Mouse (Mus musculus) urinary bladder, postnatal 25 days (tissue): Measurements from ENCODE around the gene Cer1.

Experiments
- DNase-seq: peaks from one replicate; pipeline ENCODE4 v3.0.0; 2022; ENCODE audit warnings: low spot score

The Cer1 gene

DNA sequence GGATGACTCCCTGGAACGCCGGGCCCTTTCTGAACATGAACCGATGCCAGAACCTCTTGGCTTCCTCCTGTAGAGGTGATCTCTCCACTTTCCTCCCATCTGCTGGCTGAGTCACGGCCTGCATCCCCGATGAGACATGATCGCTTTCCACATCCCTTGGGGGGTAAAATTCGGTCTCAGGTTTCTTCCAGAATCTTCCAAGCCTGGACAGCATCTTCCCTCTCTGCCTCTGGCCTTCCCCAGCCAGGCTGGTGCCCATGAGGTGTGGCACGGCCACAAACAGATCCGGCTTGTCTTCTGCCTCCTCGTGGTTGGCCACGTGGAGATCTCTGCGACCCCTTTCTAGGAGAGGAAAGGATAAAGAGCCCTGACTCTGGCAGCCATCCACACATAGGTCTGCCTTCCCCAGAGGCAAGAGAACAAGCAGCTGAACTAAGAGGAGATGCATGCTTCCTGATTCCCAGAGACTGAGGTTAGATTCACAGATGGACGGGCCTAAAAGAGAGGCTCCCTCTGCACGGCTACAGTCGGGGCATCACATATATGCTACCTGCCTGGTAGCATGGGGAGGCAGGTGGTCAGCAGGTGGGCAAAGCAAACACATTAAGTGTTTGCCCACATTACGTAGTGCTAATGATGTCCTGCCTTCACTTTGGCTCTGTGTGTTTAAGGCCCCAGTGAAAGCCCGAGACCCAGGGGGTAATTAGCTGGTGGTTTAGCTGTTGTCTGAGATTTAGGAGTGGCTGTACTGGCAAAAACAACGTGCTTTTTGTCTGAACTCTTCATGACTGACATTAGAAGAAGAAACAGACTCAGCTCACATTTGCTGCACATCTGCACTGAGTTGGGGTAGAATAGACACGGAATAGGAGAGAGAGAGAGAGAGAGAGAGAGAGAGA is at the start of gene Cer1:
Cer1 (minus strand) TSS at position 513 of the 899 bp plus-strand sequence.
- no peak for DNase-seq

DNA sequence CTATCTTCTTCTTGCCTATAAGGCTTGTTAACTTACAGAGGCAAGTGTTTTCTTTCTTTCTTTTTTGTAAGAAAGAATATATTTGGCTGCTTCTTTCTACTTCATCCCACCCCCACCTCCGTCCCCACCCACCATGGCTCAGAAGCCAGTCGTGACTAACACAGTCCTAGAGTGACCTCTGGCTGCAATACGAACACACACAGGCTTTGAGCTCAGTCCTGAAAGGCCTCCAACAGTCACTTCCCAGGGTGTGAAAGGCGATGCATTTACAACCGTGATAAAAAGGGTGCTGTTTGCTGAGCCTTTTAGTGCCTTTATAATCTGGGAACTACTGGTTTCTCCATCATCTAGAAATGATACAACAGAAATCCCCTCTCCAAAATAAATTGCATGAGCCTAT is 49.4 kb upstream of the Cer1 start:
- DNase-seq: peak; percentile 11

DNA sequence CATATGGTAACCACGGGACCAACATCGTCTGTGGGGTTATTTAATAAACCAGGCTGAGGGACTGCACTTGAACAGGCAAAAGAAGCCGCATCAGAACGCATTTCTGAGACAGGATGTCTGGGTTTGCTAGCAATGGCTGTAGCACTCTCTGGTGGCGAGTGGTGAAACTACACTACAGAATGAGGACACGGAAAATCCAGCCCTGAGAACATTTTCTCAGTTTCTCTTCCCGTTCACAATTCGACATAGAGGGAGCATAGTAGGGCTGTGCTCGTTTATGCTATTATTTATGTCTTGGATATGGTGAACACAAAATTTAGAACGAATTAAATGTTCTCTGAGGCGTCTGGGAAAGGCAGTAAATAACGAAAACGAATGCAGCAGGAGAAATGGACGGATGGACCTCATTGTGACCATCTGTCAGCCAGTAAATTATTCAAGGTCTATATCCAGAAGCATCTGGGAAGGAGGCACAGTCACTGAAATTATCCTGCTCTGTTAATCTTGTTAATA is 48.8 kb upstream of the Cer1 start:
- peak; percentile 67 for DNase-seq

DNA sequence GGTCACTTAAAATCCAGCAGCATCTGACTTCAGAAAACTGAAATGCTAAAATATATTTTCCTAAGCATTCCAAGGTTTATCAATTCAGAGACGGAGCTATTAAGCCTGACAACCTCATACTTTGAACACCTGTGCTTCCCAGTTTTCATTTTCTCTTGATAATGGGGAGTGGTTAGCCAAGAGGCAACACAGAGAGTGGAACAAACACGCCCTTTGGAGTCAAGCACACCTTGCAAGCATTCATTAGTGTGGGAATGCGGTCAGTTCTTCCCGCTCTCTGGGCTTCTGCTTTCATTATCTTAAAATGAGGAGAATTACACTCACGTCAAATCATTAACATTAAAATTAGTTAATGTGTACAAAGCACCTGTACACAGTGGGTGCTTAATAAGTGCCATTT is 45.1 kb upstream of the Cer1 start:
- no peak for DNase-seq

DNA sequence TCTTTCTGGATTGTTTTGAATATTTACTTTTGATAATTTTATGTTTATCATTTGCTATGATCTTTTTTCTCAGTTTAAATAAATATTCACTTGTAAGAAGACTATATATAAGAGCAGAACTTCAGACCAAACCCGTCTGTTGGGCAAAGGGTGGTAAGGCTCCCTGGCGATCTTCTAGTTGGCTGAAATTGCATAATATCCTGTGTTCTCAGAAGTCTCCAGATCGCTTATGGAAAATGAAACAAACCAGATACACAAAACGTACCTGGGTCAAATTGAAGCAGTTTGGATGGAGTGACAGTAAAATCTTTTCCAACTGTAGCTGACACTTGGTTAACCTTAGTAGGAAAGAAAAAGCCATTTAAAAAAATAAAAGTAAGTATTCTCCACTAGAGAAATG is 37.0 kb upstream of the Cer1 start:
- DNase-seq: no peak

DNA sequence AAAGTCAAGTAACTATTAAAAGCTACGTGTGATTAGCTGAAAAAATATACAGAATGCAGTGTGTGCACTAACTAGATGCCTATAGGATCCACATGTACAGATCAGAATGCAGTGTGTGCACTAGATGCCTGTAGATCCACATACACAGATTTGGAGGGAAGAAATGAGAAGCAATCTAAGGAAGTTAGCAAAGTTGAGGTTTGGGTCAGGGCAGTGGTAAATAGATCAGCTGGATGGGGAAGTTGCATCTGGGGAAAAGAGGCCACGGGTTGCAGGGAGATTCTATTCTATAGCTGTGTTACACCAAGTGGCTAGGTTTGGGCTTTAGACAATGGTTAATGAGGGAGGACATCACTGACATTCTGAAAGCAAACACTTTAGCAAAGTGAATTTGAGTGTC is 33.7 kb upstream of the Cer1 start:
- DNase-seq: no peak

DNA sequence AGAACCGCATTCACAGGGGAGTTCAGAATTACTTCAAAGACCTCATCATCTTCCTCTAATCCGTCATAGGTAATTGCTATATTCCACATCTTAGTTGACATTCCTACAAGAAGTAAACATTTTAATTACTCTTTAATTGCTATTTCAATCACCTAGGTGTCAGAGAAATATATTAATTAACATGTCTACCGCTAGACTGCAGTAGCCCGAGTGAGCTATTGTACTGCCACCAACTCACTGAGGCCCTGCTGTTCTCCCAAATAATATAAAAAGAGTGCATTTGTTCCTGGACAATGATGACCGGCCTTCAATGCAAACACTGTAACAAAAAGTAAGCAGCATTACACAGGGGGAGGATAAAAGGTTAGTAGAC is 31.7 kb upstream of the Cer1 start:
- DNase-seq: no peak

DNA sequence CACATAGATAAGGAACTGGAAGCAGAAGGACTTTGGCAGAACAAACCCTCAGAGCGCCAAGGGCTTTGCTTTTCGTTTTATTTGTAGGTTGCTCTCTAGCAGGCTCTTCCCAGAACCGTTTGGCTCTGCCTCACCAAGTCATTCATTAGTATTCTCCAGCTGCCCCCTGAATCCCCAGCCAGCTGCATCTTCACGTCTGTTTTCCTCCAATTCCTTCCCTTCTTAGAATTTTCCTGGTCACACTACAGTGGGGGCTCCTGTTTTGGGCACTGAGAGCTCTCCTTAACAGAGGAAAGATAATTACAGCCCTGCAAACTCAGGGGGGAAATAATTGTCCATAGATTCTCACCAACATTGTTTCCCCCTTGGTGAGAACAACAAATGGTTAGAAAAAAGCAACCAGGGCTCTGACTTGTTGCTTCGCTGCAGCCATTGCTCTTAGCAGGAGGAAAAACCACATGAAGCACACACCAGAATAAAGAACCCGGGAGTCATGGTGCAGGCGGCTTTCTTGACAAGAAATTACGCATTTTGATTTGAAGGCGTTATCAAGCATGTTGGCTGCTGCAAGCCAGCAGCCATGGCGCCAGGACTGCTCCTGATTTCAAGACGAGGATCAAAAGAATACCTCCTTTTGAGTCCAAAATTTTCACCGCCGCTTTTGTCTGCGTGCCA is 31.2 kb upstream of the Cer1 start:
- no peak for DNase-seq

DNA sequence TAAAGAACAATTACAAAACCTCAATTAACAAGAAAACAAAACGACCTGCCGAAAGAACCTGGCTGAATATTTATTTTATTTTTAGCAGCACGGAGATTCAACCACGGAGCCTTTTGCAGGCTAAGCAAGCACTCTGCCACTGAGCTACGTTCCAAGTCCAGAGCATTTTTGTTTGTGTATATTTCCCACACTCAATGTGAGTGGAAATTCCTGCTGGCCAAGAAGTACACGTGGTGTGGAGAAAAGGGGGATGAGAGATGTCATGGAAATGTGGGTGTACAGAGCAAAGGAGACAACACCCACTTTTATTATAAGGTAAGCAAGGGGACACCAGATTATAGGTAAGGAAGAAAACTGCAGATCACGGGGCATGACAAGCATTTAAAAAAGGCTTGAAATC is 30.6 kb upstream of the Cer1 start:
- DNase-seq: no peak

DNA sequence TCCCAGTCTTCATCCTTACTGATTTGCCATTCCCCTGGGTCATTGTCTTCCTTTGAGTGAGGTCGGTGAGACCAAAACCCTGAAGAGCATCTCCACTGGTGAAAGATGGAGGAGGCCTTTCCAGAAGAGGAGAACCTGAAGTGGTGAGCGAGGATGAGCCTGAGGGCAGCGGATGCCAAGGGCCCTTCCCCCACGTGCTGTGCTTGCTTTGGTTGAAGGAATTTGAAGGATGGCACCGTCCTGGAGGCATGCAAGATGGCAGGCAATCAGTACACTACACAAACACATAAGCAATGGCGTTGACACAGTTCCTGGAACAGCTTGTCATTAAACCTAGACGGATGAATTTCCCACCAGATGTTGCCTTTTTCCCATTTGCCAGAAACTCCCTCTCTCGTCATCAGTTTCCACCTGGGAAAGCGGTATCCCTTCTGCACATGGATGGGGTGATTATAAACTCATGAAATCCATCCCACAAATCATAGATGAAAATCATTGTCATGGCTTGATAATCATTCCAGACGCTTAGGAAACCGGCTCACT is 29.7 kb upstream of the Cer1 start:
- no peak for DNase-seq

DNA sequence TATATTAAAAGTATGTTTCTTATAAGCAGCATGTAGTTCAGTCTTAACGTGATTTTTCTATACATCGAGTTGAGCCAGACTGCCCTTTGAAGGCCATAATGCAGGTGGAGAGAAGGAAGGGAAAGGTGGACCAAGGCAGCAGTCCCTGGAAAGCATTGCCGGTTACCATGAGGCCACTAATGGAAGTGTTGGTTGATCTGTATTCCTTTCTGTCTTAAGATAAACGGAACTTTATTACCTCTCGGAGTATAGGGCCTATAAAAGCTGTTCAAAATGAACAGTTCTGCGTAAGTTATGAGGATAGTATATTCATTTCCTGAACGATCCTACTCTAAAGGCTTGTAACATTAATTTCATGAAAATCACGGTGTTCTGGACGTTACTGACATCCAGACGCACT is 10.3 kb upstream of the Cer1 start:
- DNase-seq: no peak

DNA sequence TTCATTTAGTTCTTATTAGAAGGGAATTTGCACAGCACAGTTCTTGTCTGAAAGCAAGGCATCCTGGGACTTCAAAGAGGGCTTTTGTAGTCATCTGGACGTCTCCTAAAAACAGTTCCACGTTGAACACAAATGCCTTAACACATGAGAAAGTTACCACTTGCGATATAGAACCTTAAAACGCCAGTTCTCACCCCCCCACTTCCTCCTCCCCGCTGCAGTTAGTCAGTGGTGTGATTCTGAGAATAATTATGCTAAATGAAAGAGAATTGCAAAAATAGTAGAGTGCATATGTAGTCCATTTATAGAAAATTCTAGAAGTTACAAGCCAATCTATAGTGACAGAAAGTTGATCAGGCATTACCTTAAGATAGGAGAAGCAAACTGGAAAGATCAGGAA is 7.3 kb upstream of the Cer1 start:
- DNase-seq: no peak

DNA sequence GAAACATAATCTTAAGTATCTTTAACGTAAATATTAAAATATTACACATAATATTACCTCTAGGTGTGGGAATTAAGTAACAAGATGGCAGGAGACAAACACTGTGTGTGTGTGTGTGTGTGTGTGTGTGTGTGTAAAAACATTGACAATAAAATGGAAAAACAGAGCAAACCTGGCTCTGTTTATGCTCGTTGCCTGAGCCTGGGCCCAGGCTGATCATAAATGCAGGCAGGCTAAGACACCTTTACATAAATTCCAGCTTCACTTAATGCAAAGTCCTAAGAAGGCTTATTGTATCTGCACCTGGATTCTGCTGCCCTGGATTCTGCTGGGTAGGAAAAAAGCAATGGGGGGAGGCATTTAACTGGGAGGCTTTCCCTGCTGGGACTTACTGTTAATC is 6.6 kb upstream of the Cer1 start:
- DNase-seq: no peak

DNA sequence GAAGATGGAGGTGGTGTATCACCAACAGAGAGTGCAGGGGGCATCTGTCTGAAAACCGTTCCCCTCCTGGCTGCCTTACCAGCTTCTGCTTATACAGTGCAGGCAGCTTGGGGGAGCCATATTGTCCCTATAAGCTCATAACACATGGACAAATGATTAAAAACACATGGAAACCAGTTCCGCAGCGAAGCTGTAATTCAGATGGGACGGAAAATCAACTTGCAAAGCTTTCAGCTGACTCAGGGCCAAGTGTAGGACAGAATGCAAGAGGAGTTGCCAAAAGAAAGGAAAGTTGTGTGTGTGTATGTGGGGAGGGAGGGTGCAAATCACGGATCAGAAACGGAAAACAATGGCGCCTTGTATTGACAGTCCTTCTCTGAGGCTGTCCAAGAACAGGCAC is 6.1 kb upstream of the Cer1 start:
- DNase-seq: no peak

DNA sequence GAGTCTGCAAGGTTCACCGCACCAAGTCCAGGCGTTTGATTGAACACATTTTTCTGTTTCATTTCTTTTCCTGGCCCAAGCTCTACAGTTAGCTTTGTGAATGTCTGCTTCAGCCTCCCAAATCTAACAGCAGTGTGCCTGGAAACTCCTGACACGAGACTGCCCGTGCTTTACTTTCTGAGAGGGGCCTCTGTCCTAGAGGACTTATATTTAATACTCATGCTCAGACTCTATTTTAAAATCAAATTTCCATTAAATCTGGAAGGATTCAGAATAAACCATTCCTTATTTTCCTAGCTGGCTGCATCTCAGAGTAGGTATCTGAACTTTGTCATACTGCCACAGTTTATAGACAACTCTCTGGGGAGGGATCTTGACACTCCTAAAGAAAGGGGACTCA is 5.6 kb upstream of the Cer1 start:
- no peak for DNase-seq

DNA sequence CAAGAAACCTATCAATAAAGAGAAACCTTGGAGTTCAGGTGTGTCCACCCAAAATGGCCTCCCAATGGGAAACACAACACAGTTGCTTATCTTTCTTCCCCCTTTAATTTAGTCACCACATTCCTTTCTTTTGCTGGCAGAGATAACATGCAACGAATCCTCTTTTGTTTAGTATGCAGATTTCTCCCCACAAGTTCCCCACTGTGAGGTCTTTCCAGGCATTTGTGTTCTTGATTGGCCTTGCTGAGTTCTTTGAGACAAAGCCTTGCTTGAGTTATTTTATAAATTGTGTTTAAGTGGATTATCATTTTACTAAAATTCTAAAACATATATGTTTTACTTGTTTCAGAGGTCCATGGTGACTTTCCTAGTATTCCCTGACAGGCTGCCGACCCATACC is 1.2 kb upstream of the Cer1 start:
- DNase-seq: no peak

DNA sequence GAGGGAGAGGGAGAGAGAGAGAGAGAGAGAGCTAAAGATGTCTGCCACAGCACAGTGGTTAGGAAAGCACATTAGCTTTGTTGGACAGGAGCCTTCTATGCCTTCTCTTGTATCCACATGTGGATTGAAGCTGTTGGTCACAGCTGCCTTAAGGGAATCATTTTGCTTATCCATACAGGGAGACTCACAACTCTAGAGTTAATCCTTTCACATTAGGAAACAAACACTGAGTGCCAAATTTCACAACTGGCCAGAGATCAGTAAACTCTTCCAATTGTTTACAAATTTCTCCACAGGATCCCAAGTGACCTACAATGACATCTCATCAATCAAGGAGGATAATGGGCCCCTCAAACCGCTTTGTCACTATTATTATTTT is 576 bp upstream of the Cer1 start:
- no peak for DNase-seq

DNA sequence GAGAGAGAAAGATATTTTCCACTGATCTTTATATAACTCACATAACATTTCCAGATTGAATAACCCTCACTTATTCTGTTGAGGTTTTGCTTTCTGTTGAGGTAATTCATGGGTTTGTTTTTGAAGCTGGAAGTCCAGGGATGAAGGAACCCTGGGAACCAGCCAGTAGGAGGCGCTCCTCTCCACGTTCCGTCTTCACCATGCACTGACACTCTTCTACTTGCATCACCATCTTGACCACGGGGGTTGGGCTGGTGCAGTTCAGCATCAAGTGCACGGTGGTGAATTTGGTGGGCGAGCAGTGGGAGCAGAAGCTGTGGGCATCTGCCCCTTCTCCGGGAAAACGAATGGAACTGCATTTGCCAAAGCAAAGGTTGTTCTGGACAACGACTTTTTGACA is 2.4 kb downstream of the Cer1 start:
- DNase-seq: no peak

DNA sequence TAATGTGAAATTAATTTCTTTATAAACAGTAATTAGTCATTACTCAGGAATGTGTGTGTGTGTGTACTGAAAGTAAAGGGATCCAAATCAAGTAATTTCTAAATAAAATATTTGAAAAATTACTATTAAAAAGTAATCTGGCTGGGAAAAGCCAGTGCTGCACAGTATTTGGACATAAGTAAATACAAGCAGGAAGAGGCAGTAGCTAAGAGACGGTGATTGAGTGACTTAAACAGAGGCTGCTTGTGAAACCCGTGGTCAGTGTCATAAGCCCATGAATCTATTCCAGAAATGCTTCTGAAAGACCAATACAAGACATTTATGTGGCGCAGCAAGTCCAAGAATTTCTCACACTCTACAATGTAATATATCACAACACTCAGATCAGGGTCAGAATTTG is 3.6 kb downstream of the Cer1 start:
- DNase-seq: no peak

DNA sequence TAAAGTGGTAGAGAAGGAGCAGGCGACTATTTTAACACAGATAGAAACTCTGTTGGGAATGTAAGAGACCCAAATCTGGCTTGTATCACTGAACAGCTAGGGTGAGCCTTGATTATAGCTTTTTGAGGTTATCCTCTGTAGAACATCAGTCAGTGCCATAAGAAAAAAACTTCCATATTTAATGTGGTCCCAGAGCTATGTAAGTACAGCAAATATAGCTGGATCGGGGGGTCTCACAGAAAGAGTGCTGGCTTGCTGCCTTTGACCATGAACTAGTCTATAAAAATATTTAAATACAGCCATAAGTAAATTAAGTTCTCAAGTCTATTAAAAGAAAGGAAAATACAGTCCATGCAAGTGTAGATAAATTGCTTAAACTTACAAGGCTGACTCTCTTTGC is 4.7 kb downstream of the Cer1 start:
- DNase-seq: no peak

DNA sequence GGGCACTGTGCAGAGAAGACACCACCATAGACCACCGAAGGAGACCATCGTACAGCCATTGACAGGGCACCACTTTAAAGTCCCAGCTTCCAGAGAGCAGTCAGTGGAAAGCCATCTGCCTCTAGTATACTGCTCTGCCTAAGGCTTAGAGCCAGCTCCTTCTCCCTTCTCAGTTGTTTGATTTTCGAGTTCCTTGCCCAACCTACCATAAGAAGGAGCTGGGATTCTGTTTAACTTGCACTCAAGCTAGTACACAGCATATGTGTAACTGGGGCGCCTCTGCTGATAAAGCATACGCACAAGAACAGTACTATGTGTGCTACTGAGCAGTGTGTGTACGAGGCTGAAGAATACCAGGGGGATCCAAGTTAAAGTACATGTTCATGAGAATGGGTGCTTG is 5.8 kb downstream of the Cer1 start:
- DNase-seq: no peak

DNA sequence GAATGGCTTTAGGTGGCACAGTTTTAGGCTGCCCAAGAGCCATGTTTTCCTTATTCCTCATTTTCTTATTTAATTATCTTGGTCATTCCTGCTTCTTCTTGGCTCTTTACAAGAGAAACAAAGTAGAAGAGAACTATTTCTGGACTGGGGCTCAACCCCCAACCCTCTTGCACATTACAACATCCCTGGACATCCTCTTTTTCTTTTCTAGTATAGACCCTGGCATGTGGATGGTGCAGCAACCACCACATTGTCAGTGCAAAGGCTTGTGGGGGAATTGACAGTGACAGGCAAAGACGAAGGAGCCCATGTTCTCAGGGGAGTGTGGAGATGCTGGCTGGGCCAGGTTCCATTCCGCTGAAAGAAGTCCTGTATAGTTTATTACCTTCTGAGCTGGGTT is 8.3 kb downstream of the Cer1 start:
- DNase-seq: no peak

DNA sequence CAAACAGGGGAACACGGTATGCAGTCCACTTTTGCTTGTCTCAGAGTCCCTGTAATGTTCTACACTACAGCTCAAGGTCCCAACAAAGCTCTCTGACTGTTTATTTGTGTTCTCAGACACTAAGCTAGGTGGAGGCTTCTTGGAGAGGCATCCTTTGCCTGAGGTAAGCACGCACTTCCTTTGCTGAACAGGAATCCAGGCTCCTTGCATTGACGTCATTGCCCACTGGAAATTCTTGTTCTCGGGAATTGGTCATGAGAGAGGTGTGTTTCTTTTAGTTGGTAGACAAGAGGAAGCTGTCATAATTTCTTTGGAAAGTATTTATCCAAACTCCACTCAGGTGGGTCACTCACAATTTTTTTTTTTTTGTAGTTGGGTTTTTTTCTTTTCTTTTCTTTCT is 9.4 kb downstream of the Cer1 start:
- DNase-seq: no peak
